Mouse (Mus musculus): ENCODE measurements around the gene Decr2. TPM values are rescaled to one million over a fixed set of nuclear protein-coding genes. Genes with fewer than 3 reads are reported as not detected.
"Not testable (repeated sequence)": the region's sequence is repeated elsewhere in the genome, so short reads cannot be mapped to it uniquely, and the experiment has no call there.

Decr2 gene
- 10 to 100 TPM; 27.6 to 31.2 (median 29.7) TPM for total RNA-seq (2022)

- DNase-seq (ENCODE audit: low spot score in 2 of 2): peak; percentile 84 to 90
Measured at GRCm38 (mm10) chr17:26089905-26090632, at the start of gene Decr2. Gene Decr2 (minus strand): TSS chr17:26090337.

GRCm38 (mm10) chr17:26138901-26139381 lies 48.8 kb upstream of the Decr2 start:
- peak in 1 of 2 experiments; percentile 39 for DNase-seq (ENCODE audit: low spot score in 2 of 2)

GRCm38 (mm10) chr17:26138239-26138836 lies 48.2 kb upstream of the Decr2 start, which contains the start of gene Axin1:
Gene Axin1 (plus strand): TSS chr17:26138688.
- peak; percentile 89 to 93 for DNase-seq (ENCODE audit: low spot score in 2 of 2)

GRCm38 (mm10) chr17:26137751-26138130 lies 47.6 kb upstream of the Decr2 start:
- DNase-seq (ENCODE audit: low spot score in 2 of 2): no peak

GRCm38 (mm10) chr17:26137106-26137750 lies 47.1 kb upstream of the Decr2 start:
- no peak for DNase-seq (ENCODE audit: low spot score in 2 of 2)

GRCm38 (mm10) chr17:26131856-26132853 lies 42.0 kb upstream of the Decr2 start:
- DNase-seq (ENCODE audit: low spot score in 2 of 2): no peak

GRCm38 (mm10) chr17:26131062-26131732 lies 41.1 kb upstream of the Decr2 start:
- DNase-seq (ENCODE audit: low spot score in 2 of 2): no peak

- no peak for DNase-seq (ENCODE audit: low spot score in 2 of 2)
Measured at GRCm38 (mm10) chr17:26125226-26125625, 35.1 kb upstream of the Decr2 start.

GRCm38 (mm10) chr17:26124560-26124959 lies 34.4 kb upstream of the Decr2 start:
- no peak for DNase-seq (ENCODE audit: low spot score in 2 of 2)

GRCm38 (mm10) chr17:26123267-26123684 lies 33.1 kb upstream of the Decr2 start, which contains the start of gene Mrpl28:
Gene Mrpl28 (plus strand): TSS chr17:26123500.
- DNase-seq (ENCODE audit: low spot score in 2 of 2): peak; percentile 85 to 86

- DNase-seq (ENCODE audit: low spot score in 2 of 2): no peak
Measured at GRCm38 (mm10) chr17:26122431-26123140, 32.4 kb upstream of the Decr2 start.

GRCm38 (mm10) chr17:26119766-26120710 lies 29.9 kb upstream of the Decr2 start:
- DNase-seq (ENCODE audit: low spot score in 2 of 2): peak in 1 of 2 experiments; percentile 55

GRCm38 (mm10) chr17:26116503-26117258 lies 26.5 kb upstream of the Decr2 start:
- no peak for DNase-seq (ENCODE audit: low spot score in 2 of 2)

GRCm38 (mm10) chr17:26115956-26116487 lies 25.9 kb upstream of the Decr2 start:
- no peak for DNase-seq (ENCODE audit: low spot score in 2 of 2)

- DNase-seq (ENCODE audit: low spot score in 2 of 2): no peak
Measured at GRCm38 (mm10) chr17:26115205-26115898, 25.2 kb upstream of the Decr2 start.

GRCm38 (mm10) chr17:26114461-26114860 lies 24.3 kb upstream of the Decr2 start:
- not testable (repeated sequence) for DNase-seq (ENCODE audit: low spot score in 2 of 2)

GRCm38 (mm10) chr17:26114061-26114460 lies 23.9 kb upstream of the Decr2 start:
- no peak for DNase-seq (ENCODE audit: low spot score in 2 of 2)
